Mouse (Mus musculus) G1E (cell line): ENCODE data around the gene Stap1. TPM values are rescaled to one million over a fixed set of nuclear protein-coding genes. Genes with fewer than 3 reads are reported as not detected.
A peak's percentile ranks its signal among the peaks of the same experiment; 100 is the strongest.

Experiments
- ATAC-seq: 2 replicates; pipeline ENCODE4 v1.8.0; 2016; ENCODE audit warnings: mild to moderate bottlenecking; ENCODE audit not compliant: insufficient number of reproducible peaks, poor library complexity, low FRiP score, severe bottlenecking; ENCODE audit errors: extremely low read depth
- DNase-seq: peaks from one replicate; pipeline ENCODE4 v3.0.0; 2012; ENCODE audit warnings: low spot score
- H3K27me3 ChIP-seq: 2 replicates; pipeline ENCODE4 v1.6.1; 2012; ENCODE audit warnings: mild to moderate bottlenecking, low read length, inconsistent platforms; ENCODE audit not compliant: insufficient read depth
- H3K36me3 ChIP-seq: replicated peaks from 2 replicates; pipeline ENCODE3; 2012; ENCODE audit warnings: mild to moderate bottlenecking, inconsistent platforms
- H3K4me1 ChIP-seq: 2 replicates; pipeline ENCODE4 v1.6.1; 2012; ENCODE audit warnings: low read depth, low read length, inconsistent platforms, mixed read lengths; ENCODE audit not compliant: insufficient read depth
- H3K4me3 ChIP-seq: 2 replicates; pipeline ENCODE4 v1.5.1; 2012; ENCODE audit warnings: low read depth, mild to moderate bottlenecking, inconsistent platforms, low read length, moderate library complexity, mixed read lengths
- H3K9me3 ChIP-seq: replicated peaks from 2 replicates; pipeline ENCODE4 v1.6.1; 2012; ENCODE audit warnings: inconsistent platforms
- CTCF ChIP-seq: IDR thresholded peaks from 2 replicates; pipeline ENCODE4 v1.5.1; 2012; ENCODE audit warnings: low read depth, low read length, inconsistent platforms, mixed read lengths
- GATA1 ChIP-seq: IDR thresholded peaks from 2 replicates; pipeline ENCODE4 v1.6.1; 2012; ENCODE audit warnings: borderline replicate concordance, low read length, inconsistent platforms, mixed read lengths
- GATA2 ChIP-seq: IDR thresholded peaks from 2 replicates; pipeline ENCODE4 v1.6.1; 2012; ENCODE audit warnings: low read depth, low read length, inconsistent platforms, borderline replicate concordance
- POLR2AphosphoS5 ChIP-seq: IDR thresholded peaks from 2 replicates; pipeline ENCODE4 v1.6.1; 2012; ENCODE audit warnings: low read depth, low read length, inconsistent platforms; ENCODE audit not compliant: insufficient replicate concordance
- TAL1 ChIP-seq: conservative IDR thresholded peaks from 2 replicates; pipeline ENCODE4 v1.6.1; 2012; ENCODE audit warnings: low read depth, low read length, inconsistent platforms, mixed read lengths
- polyA plus RNA-seq: library from polyadenylated mRNA; stranded (reverse); fragments of >175 nt; gene quantifications from 2 replicates; pipeline ENCODE4 v1.2.3, GENCODE M21; 2012
- total RNA-seq, 2 experiments: library from RNA; stranded (forward) in 1 of 2; stranded (reverse) in 1 of 2; fragments of 200-1000 nt in 1 of 2; fragments of >200 nt in 1 of 2; fragmentation: Nextera tagmentation in 1 of 2; gene quantifications; 2 replicates each; pipeline ENCODE4 v1.2.3; 2014 to 2017

The Stap1 gene
- total RNA-seq (2014; fragmentation: Nextera tagmentation): 2.3 and 2.9 TPM in 2 replicates
- 0.87 and 2.9 TPM in 2 replicates for total RNA-seq (2017)
- polyA plus RNA-seq: 0.03 TPM in 1 of 2 replicates, not detected in the other

GRCm38 (mm10) chr5:86071538-86071937 is at the start of gene Stap1:
Gene Stap1 (plus strand): TSS chr5:86071746.
- DNase-seq (no peak), ATAC-seq (no peak)
- Histone ChIP-seq H3K36me3 (no peaks in the 10 kb centered on the region), H3K4me1 (peaks cover 22% of the 10 kb centered on the region), H3K4me3 (no peak within 1 kb of the TSS; the same call in 1 of the 2 replicates), H3K9me3 (no peaks in the 10 kb centered on the region), H3K27me3 (no peaks in the 10 kb centered on the region)
- TF ChIP-seq POLR2AphosphoS5: no peak
- no peak for TF ChIP-seq GATA2
- no peak for TF ChIP-seq CTCF
- no peak for TF ChIP-seq GATA1
- TF ChIP-seq TAL1: no peak

- no peaks in the 10 kb centered on the region for H3K27me3 ChIP-seq
- H3K9me3 ChIP-seq: no peaks in the 10 kb centered on the region
- TF ChIP-seq TAL1 (no peak), GATA2 (no peak), GATA1 (no peak), POLR2AphosphoS5 (no peak), CTCF (no peak)
- H3K36me3 ChIP-seq: peaks cover 55% of the 10 kb centered on the region
- H3K4me3 ChIP-seq: no peak overlapping the region
- DNase-seq (no peak), ATAC-seq (no peak)
- no peaks in the 10 kb centered on the region for H3K4me1 ChIP-seq
Measured at GRCm38 (mm10) chr5:86029820-86030219, 41.7 kb upstream of the Stap1 start.

DNA sequence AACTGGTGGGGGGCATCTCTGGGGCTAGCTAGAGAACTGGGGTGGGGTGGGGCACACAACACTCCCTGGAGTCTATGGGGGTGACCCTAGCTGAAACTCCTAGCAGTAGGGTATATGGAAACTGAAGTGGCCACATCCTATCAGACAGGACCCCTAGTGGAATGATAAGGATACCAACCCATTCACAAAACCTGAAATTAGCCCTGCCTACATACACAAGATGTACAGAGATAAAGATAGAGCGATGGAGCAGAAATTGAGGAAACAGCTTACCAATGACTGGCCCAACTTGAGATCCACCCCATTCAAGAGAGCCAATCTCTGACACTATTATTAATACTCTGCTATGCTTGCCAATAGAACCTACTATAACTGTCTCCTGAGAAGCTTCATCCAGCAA is 8.0 kb upstream of the Stap1 start:
- Histone ChIP-seq H3K27me3 (no peaks in the 10 kb centered on the region), H3K4me1 (peaks cover 27% of the 10 kb centered on the region), H3K36me3 (peaks cover 8% of the 10 kb centered on the region), H3K4me3 (no peak overlapping the region; the same call in 1 of the 2 replicates), H3K9me3 (no peaks in the 10 kb centered on the region)
- 0 out of 2 replicates have a peak, but pooled peaks have one; percentile 2 for ATAC-seq
- TF ChIP-seq GATA2 (no peak), GATA1 (no peak), TAL1 (no peak), CTCF (no peak), POLR2AphosphoS5 (no peak)
- DNase-seq: no peak

- Histone ChIP-seq H3K9me3 (no peaks in the 10 kb centered on the region), H3K27me3 (no peaks in the 10 kb centered on the region), H3K4me3 (peak within 1 kb of the TSS; percentile 86), H3K4me1 (peaks cover 33% of the 10 kb centered on the region), H3K36me3 (peaks cover 2% of the 10 kb centered on the region)
- ATAC-seq (peak; percentile 96), DNase-seq (peak; percentile 67)
- TF ChIP-seq GATA1 (no peak), TAL1 (no peak), GATA2 (no peak), CTCF (no peak), POLR2AphosphoS5 (no peak)
Measured at GRCm38 (mm10) chr5:86065101-86065875, 6.3 kb upstream of the Stap1 start, which contains the start of gene Cenpc1. Gene Cenpc1 (minus strand): TSS chr5:86065583.

- ATAC-seq (no peak), DNase-seq (no peak)
- peaks cover 2% of the 10 kb centered on the region for H3K36me3 ChIP-seq
Measured at GRCm38 (mm10) chr5:86065876-86066550, 5.5 kb upstream of the Stap1 start.

DNA sequence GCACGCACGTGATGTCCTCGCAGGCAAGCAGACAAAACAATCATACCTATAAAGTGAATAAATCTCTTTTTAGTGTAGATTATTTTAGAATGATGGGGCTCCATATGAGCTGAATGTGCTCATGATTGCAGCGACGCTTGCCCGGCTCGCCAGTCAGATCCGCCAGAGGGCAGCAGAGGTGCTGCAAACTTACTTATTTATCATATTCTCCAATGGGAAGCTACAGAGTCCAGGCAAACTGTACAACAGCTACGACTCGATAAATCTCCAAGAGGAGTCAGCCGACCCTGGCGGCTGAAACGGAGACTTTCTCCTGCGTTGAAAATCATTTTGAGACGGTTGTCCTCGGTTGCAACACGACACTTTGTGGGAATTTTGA is 5.0 kb upstream of the Stap1 start:
- H3K36me3 ChIP-seq: peaks cover 2% of the 10 kb centered on the region
- H3K4me3 ChIP-seq: peak overlapping the region; percentile 86
- TF ChIP-seq CTCF (peak; percentile 65), GATA2 (no peak)
- DNase-seq: peak; percentile 13
- no peaks in the 10 kb centered on the region for H3K27me3 ChIP-seq
- H3K4me1 ChIP-seq: peaks cover 36% of the 10 kb centered on the region
- H3K9me3 ChIP-seq: no peaks in the 10 kb centered on the region
- peak; percentile 43; the same call in 1 of the 2 replicates for ATAC-seq

More at GRCm38 (mm10) chr5:86065876-86066550, 5.5 kb upstream of the Stap1 start:
- peak overlapping the region; percentile 86 for H3K4me3 ChIP-seq
- H3K9me3 ChIP-seq: no peaks in the 10 kb centered on the region
- peaks cover 33% of the 10 kb centered on the region for H3K4me1 ChIP-seq
- no peaks in the 10 kb centered on the region for H3K27me3 ChIP-seq
- TF ChIP-seq POLR2AphosphoS5 (no peak), GATA1 (no peak), TAL1 (no peak), GATA2 (no peak)
